Comparison of ENCODE assay signal across 21 mouse cellular contexts in genomic region chr14:56211317-56211716, GRCm38 (mm10). TPM values are rescaled to one million over a fixed set of nuclear protein-coding genes. Genes with fewer than 3 reads are reported as not detected.
"Had no signal": no experiment of that assay in that cellular context is flagged by ENCODE, and none has a peak within 500 bp of the region (broad histone marks: within the 10 kb centered on the region; RNA-seq: fewer than 3 reads in every experiment).

Gene Gzmf, minus strand, starts transcription at chr14:56211417.

- DNase-seq: cerebellum, adult 8-10 months; cerebellum, adult 9-10 months; cerebellum, adult 9-11 months; cerebellum, postnatal 10 days; cerebellum, postnatal 14 days; cerebellum, postnatal 25 days; cerebellum, postnatal 36 days; embryo, embryonic 11 days; forebrain, postnatal 0 days; gastrocnemius, adult 2 months; gastrocnemius, postnatal 10 days; gastrocnemius, postnatal 14 days; gastrocnemius, postnatal 25 days; gastrocnemius, postnatal 36 days; heart, adult 18-20 months; heart, adult 2 months had no signal

RNA-seq across cellular contexts. Expression of gene Gzmf, which starts in this region (rescaled TPM):
- total RNA-seq: common myeloid progenitor, adult 5-6 weeks; forebrain, postnatal 0 days; gastrocnemius, adult 18-20 months; gastrocnemius, adult 2 months; gastrocnemius, adult 8-10 months; gastrocnemius, postnatal 10 days; gastrocnemius, postnatal 14 days; gastrocnemius, postnatal 25 days; gastrocnemius, postnatal 36 days; gastrocnemius, postnatal 4 days; granulocyte monocyte progenitor cell, adult 5-6 weeks; heart, adult 18-20 months; heart, adult 2 months had no signal
